Mouse (Mus musculus): ENCODE measurements around the gene Olfr1392.

Olfr1392 gene

DNA sequence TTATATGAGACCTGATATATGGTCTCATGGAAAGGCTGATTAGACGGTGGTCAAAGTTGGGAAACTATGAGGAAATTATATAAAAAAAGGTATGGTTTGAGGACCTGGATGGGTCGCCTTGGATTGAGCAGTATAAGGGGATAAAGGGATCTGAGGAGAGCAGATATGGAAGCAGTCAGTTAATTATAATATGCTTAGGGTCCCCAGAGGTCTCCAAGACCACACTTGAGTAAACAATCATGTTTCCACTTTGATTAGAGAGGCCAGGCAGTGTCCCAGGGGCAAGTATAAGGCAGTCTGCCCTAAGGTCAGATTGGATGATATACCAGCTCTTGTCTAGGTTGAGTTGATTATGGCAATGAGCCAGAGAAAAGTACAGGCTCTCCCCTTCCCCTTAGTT lies 37.4 kb downstream of the Olfr1392 start, which contains the start of gene Olfr1391:
Olfr1391 (plus strand) TSS at position 301 of the 400 bp plus-strand sequence.
- DNase-seq (ENCODE audit: low read depth), result no peak

DNA sequence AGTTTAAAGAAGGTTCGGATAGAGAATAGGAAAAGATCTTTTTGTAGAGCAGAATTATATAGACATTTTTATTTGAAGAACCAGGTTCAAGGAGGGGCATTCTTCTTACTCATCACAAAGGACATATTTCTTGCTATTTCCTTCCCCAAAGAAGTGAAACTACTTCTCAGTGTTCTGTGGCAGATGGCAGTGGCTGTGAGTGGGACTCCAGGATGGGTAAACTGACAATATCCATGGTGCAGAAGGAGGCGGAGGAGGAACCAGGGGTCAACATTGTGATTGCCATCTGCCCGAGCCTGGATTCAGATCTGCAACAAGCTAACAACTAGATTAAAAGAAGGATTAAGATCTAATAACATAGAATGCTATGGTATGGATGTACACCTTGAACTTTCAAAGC lies 41.6 kb downstream of the Olfr1392 start:
- no peak for DNase-seq (ENCODE audit: low read depth)

DNA sequence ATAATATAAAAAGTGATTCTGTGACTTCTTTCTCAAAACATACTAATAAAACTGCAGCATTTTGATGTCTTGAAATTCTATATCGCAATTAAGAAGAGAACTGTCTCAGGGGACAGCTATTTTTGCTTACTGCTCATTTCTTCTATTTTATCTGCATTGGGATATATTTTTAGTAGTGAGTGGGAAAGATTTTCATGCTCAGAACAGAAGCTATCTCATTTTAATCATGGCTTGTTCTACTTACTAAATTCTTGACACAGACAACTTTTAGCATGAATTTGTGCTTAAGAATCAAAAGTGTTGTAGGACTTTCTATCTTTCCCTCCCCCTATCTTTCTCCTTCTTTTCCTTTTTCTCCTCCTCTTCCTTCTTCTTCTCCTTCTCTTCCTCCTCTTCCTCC lies 44.6 kb downstream of the Olfr1392 start:
- DNase-seq (ENCODE audit: low read depth), result no peak

DNA sequence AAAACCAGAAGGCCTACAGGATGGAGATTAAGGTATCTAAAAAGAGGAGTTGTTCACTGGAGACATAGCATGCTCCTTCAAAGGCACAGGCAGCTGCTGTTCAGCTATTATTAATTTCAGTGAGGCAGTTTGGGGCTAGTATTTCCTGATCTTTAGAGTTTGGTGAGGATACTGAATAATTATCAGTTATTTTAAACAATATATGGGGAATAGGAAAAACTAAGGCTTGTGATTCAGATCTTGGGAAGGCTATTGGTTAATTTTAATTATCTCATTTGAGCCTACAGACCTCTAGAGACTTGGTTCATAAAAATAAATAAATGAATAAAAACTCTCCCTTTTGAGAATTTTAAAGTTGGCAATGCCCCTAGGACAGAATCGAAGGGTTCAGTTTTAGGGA lies 49.8 kb downstream of the Olfr1392 start, which contains the start of gene Olfr1390:
Olfr1390 (plus strand) TSS at position 301 of the 400 bp plus-strand sequence.
- DNase-seq (ENCODE audit: low read depth), result no peak

DNA sequence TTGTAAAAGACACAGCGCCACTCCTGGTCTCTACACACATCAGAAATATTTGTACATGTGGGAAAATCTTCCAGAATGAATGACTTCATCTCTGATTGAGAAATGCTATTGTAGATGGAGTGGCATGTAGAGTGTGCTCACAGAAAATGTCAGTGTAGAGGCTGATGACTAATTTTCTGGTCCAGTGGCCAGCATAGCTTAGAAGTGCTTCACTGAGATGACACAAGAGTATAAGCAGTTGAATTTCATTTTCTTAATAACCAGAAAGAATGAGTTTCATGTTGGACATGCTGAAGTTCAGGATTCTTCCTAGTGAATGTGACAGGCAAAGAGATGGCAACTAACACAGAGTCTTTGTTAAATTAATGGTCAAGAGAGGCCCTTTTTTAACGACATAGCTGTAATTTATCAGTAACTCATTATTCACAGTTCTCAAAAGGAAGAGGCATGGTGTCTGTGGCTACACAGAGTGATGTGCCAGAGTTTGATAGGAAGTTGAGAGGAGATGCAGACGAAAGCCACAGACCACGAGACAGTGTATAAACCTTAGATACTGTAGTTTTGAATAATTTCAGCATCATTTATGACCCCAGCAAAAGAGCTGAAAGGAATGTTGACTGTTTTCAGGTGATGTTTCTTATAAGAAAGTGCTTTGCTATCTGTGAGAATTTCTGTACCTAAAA lies 52.2 kb downstream of the Olfr1392 start:
- no peak for DNase-seq (ENCODE audit: low read depth)
